Mouse (Mus musculus): ENCODE measurements around the gene Mia. TPM values are rescaled to one million over a fixed set of nuclear protein-coding genes. Genes with fewer than 3 reads are reported as not detected.
A peak's percentile ranks its signal among the peaks of the same experiment; 100 is the strongest.

The Mia gene
- total and polyA plus RNA-seq, 2 experiments from 2014 or later = 34.2 to 63.6 TPM

DNA sequence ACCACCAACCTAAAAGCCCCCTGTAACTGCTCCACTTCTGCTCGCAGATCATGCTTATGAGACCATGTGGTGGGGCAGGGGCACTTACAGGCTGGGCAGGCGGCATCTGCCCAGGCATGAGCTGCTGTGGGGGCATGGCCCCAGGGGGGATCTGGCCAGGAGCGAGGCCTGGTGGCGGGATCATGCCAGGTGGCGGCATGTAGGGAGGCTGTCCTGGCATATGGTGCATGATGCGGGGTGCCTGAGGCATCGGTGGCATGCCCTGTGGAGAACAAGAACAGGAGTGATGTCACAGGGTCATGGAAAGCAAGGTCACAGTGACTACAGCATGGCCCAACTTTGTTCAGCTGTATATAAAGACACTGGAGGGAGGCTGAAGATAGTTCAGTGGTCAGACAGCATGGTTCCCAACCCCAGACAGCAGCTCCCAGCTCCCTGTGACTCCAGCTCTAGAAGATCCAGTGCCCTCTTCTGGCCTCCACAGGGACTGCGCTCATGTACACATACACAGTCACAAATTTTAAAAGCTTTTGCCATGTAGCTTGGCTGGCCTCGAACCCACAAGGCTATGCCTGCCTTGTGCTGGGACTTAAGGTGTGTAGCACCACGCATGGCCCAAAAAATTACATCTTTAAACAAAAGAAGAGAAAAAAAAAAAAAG lies 8.4 kb upstream of the Mia start:
- DNase-seq (ENCODE audit: low spot score) (no peak), ATAC-seq (no peak)
- H3K9me3 ChIP-seq (ENCODE audit: low read length) = no peaks in the 10 kb centered on the region
- H3K4me3 ChIP-seq (ENCODE audit: low read length) = no peak overlapping the region
- H3K4me1 ChIP-seq (ENCODE audit: insufficient read depth, low read length) = peaks cover 6% of the 10 kb centered on the region
- H3K36me3 ChIP-seq (ENCODE audit: insufficient read depth, low read length) = peaks cover 86% of the 10 kb centered on the region
- peak; percentile 32; the same call in 1 of the 2 replicates for TF ChIP-seq CTCF (IDR thresholded peaks at IDR 0.05; ENCODE audit: low read depth)
- H3K9ac ChIP-seq (replicated peaks; ENCODE audit: low read length) = no peak overlapping the region
- no peak overlapping the region for H3K4me2 ChIP-seq (ENCODE audit: low read depth, low read length)
- H3K27me3 ChIP-seq (ENCODE audit: insufficient read depth, low read length) = no peaks in the 10 kb centered on the region
- WGBS = 80% methylated on average over 10 of the region's 10 CpGs
- no peak overlapping the region for H3K27ac ChIP-seq

DNA sequence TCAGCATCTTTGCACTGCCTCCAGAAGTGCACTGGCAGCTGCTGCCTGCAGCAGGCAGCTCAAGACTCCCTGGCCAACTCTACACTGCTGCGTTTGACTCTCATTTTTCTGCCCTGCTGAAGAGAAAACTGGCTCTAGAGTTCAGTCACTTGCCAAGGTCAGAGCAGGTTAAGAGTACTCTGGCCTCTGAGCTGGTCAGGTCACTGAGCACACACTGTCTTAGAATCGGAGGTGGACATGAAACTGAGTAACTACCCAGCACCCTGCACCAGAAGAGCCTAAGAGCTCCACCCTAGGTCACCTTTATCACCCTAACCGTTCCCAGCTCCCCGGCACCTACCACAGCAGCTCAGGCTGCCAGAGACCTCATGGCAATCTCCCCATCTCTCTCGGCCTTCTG lies 5.0 kb upstream of the Mia start:
- Histone ChIP-seq H3K4me2 (ENCODE audit: low read depth, low read length) (no peak overlapping the region), H3K36me3 (ENCODE audit: insufficient read depth, low read length) (peaks cover 55% of the 10 kb centered on the region), H3K4me3 (ENCODE audit: low read length) (no peak overlapping the region), H3K9ac (replicated peaks; ENCODE audit: low read length) (no peak overlapping the region), H3K27ac (no peak overlapping the region), H3K4me1 (ENCODE audit: insufficient read depth, low read length) (no peaks in the 10 kb centered on the region), H3K27me3 (ENCODE audit: insufficient read depth, low read length) (no peaks in the 10 kb centered on the region), H3K9me3 (ENCODE audit: low read length) (no peaks in the 10 kb centered on the region)
- 97% methylated on average over 5 of the region's 5 CpGs for WGBS
- ATAC-seq (no peak), DNase-seq (ENCODE audit: low spot score) (no peak)
- TF ChIP-seq CTCF (IDR thresholded peaks at IDR 0.05; ENCODE audit: low read depth) = no peak

DNA sequence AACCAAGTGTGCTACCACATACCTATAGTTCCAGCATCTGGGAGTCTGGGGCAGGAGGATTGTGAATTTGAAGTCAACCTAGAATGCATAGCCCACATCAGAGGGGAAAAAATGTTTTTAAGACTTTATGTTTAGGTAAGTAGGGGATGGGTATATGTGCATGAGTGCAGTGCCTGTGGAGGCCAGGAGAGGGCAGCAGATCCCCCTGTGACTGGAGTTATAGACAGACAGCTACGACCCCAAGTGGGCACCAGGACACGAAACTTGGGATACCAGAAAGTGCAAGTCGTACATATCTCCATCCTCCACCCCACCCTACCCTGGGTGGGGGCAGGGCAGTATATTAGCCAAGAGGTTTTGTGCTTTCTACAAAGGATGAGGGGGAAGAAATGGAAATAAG lies 4.0 kb upstream of the Mia start:
- peaks cover 46% of the 10 kb centered on the region for H3K36me3 ChIP-seq (ENCODE audit: insufficient read depth, low read length)
- H3K9ac ChIP-seq (replicated peaks; ENCODE audit: low read length) = no peak overlapping the region
- no peaks in the 10 kb centered on the region for H3K27me3 ChIP-seq (ENCODE audit: insufficient read depth, low read length)
- no peak overlapping the region for H3K27ac ChIP-seq
- no peaks in the 10 kb centered on the region for H3K9me3 ChIP-seq (ENCODE audit: low read length)
- ATAC-seq (no peak), DNase-seq (ENCODE audit: low spot score) (peak; percentile 43)
- 72% methylated on average over 3 of the region's 3 CpGs for WGBS
- H3K4me1 ChIP-seq (ENCODE audit: insufficient read depth, low read length) = no peaks in the 10 kb centered on the region
- TF ChIP-seq CTCF (IDR thresholded peaks at IDR 0.05; ENCODE audit: low read depth) = peak; percentile 77
- no peak overlapping the region for H3K4me2 ChIP-seq (ENCODE audit: low read depth, low read length)
- H3K4me3 ChIP-seq (ENCODE audit: low read length) = no peak overlapping the region

DNA sequence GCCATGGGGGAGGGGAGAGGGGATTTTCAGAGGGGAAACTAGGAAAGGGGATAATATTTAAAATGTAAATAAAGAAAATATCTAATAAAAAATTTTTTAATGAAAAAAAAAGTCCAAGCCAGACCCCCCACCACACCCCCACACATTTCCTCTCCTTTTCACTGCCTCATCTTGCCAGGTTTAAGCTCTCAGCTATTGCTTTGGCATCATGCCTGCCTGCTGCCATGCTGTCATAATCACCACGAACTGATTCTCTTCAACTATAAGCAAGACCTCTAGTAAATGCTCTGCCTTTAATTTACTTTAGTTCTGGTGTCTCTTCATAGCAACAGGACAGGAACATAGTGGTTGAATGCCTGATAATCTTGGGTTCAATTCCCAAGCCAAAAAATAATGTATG lies 1.5 kb upstream of the Mia start:
- Histone ChIP-seq H3K27ac (no peak overlapping the region), H3K9ac (replicated peaks; ENCODE audit: low read length) (no peak overlapping the region), H3K9me3 (ENCODE audit: low read length) (no peaks in the 10 kb centered on the region), H3K36me3 (ENCODE audit: insufficient read depth, low read length) (peaks cover 25% of the 10 kb centered on the region), H3K4me2 (ENCODE audit: low read depth, low read length) (no peak overlapping the region), H3K27me3 (ENCODE audit: insufficient read depth, low read length) (no peaks in the 10 kb centered on the region), H3K4me3 (ENCODE audit: low read length) (no peak overlapping the region), H3K4me1 (ENCODE audit: insufficient read depth, low read length) (peaks cover 6% of the 10 kb centered on the region)
- 55% methylated on average over 1 of the region's 1 CpGs for WGBS
- DNase-seq (ENCODE audit: low spot score) (no peak), ATAC-seq (no peak)
- TF ChIP-seq CTCF (IDR thresholded peaks at IDR 0.05; ENCODE audit: low read depth) = no peak

DNA sequence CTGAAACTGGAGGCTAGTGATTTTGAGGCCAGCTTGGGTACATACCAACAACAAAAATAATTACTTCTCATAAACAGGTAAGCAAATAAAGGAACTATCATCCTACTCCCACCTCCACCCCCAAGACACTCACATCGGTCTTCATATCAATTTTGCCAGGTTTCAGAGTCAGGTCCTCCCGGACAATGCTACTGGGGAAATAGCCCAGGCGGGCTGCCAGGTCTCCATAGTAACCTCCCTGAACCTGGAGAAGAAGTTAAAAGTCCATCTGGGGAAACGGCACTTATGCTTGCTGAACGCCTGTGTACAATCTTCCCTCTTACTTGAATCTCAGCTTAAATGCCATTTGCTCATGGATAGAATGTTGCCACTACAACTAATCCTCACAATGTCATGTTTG lies 921 bp downstream of the Mia start:
- H3K4me3 ChIP-seq (ENCODE audit: low read length) = no peak overlapping the region
- peak overlapping the region; percentile 62 for H3K4me2 ChIP-seq (ENCODE audit: low read depth, low read length)
- no peaks in the 10 kb centered on the region for H3K9me3 ChIP-seq (ENCODE audit: low read length)
- ATAC-seq (no peak), DNase-seq (ENCODE audit: low spot score) (peak; percentile 73)
- no peak overlapping the region for H3K9ac ChIP-seq (replicated peaks; ENCODE audit: low read length)
- peaks cover 7% of the 10 kb centered on the region for H3K4me1 ChIP-seq (ENCODE audit: insufficient read depth, low read length)
- TF ChIP-seq CTCF (IDR thresholded peaks at IDR 0.05; ENCODE audit: low read depth) = no peak
- H3K27me3 ChIP-seq (ENCODE audit: insufficient read depth, low read length) = no peaks in the 10 kb centered on the region
- H3K27ac ChIP-seq = peak overlapping the region; percentile 93; the same call in 1 of the 2 replicates
- WGBS = 22% methylated on average over 5 of the region's 5 CpGs
- peaks cover 3% of the 10 kb centered on the region; the same call in 1 of the 2 replicates for H3K36me3 ChIP-seq (ENCODE audit: insufficient read depth, low read length)

DNA sequence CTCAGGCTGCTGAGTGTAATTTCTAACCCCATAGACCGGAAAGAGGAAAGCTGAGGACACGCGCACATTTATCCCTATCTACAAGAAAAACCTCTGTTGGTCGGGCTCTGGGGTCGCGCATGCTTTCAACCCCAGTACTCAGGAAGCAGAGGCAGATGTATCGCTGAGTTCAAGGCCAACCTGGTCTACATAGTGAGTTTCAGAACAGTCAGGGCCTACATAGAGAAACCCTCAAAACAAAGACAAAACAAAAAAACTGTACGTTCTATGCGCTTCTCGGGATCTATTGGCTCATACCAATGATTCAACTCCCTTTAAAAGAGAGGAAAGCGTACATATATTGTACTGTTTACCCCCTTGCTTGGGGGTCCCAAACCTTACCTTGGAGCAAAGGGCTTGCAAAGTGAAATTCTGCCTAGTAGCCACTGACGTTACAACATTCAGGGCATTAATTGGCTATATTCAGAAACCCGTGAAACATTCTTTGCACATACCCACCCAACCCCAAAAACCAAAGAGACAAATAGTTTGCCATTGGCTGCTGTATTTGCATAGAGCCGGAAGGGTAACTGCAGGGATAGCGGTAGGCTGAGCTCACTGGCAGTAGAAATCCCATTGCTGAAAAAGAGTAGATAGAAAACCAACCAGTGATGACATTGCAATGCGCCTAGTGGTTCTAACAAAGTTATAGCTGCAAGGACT lies 1.6 kb downstream of the Mia start:
- H3K27me3 ChIP-seq (ENCODE audit: insufficient read depth, low read length) = no peaks in the 10 kb centered on the region
- no peak for TF ChIP-seq CTCF (IDR thresholded peaks at IDR 0.05; ENCODE audit: low read depth)
- ATAC-seq (no peak), DNase-seq (ENCODE audit: low spot score) (no peak)
- peak overlapping the region; percentile 66 for H3K4me3 ChIP-seq (ENCODE audit: low read length)
- WGBS = 49% methylated on average over 16 of the region's 16 CpGs
- peak overlapping the region; percentile 62 for H3K4me2 ChIP-seq (ENCODE audit: low read depth, low read length)
- H3K27ac ChIP-seq = peak overlapping the region; percentile 93
- H3K9me3 ChIP-seq (ENCODE audit: low read length) = no peaks in the 10 kb centered on the region
- H3K9ac ChIP-seq (replicated peaks; ENCODE audit: low read length) = 0 out of 2 replicates have a peak overlapping the region, but pooled peaks have one; percentile 33
- H3K4me1 ChIP-seq (ENCODE audit: insufficient read depth, low read length) = peaks cover 7% of the 10 kb centered on the region
- H3K36me3 ChIP-seq (ENCODE audit: insufficient read depth, low read length) = peaks cover 2% of the 10 kb centered on the region; the same call in 1 of the 2 replicates

Measured in hindbrain, postnatal 0 days (tissue).